Comparison of ENCODE assay signal across 17 mouse cellular contexts in the genomic region with DNA sequence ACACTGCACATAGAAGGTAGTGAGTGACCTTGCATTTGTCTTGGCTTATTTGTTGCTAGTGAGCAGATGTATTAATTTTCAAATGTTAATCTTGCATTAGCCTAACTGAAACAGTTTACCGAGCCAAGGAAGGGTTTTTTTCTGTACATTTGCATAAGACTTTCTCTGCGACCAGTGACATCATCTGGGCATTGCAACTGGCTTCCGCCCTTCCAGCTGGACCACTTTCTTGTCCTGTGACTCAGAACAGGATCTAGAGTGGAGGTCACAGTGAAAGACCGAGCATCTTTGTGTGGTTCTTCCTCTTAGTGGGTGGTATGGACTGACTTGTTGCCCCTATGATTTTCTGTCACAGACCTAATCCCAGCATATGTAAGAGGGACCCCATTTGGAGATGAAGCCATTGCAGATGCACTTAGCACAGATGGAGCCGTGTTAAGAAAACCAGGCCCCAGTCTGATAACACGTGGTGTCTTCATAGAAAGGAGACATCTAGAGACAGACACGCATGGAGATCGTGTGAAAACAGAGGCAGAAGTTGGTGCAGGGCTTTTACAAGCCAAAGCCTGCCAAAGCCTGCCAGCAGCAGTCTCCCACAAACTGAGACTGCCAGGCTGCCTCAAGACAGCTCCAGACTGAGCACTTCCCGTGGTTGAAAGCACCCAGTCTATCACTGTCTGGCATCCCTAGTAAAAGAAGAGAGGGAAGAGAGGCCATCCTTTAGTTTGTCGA.
DNase-seq lines count a peak whose midpoint lies in the region; ATAC-seq and TF ChIP-seq lines count a peak whose summit lies in the region.
"Had no signal": no experiment of that assay in that cellular context is flagged by ENCODE, and none has a peak within 500 bp of the region (broad histone marks: within the 10 kb centered on the region; RNA-seq: fewer than 3 reads in every experiment).

No protein-coding gene starts in this region.

- intact Hi-C loops in left cerebral cortex, postnatal 25 days (cut with DNase I), result no loop called here
- intact Hi-C loops in left cerebral cortex, postnatal 4 days (cut with DNase I), result no loop called here

- peak; percentile 65; the same call in 1 of the 2 replicates for ATAC-seq in frontal cortex, adult (ENCODE audit: low TSS enrichment)

- TF ChIP-seq POLR2A in brain, embryonic 14.5 days (IDR thresholded peaks at IDR 0.05; ENCODE audit: borderline replicate concordance, extremely low read depth, insufficient read depth, insufficient read length, poor library complexity, severe bottlenecking), result no peak

- DNase-seq in frontal cortex, postnatal 10 days (ENCODE audit: low spot score in 2 of 2), result no peak
- peak; percentile 30 to 61 for DNase-seq in left cerebral cortex, postnatal 25 days (ENCODE audit: low spot score in 2 of 2)
- DNase-seq in left cerebral cortex, postnatal 4 days, result no peak
- peak; percentile 72 for DNase-seq in brain, embryonic 14.5 days (ENCODE audit: low read depth)
- DNase-seq in right cerebral cortex, postnatal 10 days (ENCODE audit: low spot score in 2 of 2), result peak; percentile 38 to 71
- DNase-seq in urinary bladder, adult 18-20 months (ENCODE audit: low spot score in 2 of 2), result no peak
- DNase-seq in urinary bladder, postnatal 10 days (ENCODE audit: low spot score), result no peak
- DNase-seq: adrenal gland, adult 2 months; cerebellum, adult 11-12 months; cerebellum, postnatal 36 days; gastrocnemius, postnatal 25 days; heart, postnatal 10 days; kidney, adult 9 months; kidney, postnatal 36 days; lung, adult 18-20 months; retina, postnatal 1 day had no signal

- no peak for TF ChIP-seq CTCF in brain, embryonic 14.5 days (IDR thresholded peaks at IDR 0.05; ENCODE audit: borderline replicate concordance, extremely low read depth, insufficient read depth, insufficient read length)

Comparison
In these comparisons a context has a peak if more than half of its experiments do, and no peak if none do; other contexts are left out.
1. DNase-seq: peak in left cerebral cortex, postnatal 25 days (2 of 2), brain, embryonic 14.5 days (single experiment) and right cerebral cortex, postnatal 10 days (2 of 2); none in frontal cortex, postnatal 10 days (0 of 2), left cerebral cortex, postnatal 4 days (single experiment), urinary bladder, adult 18-20 months (0 of 2) and urinary bladder, postnatal 10 days (single experiment).